Mouse (Mus musculus) retina, adult 2 months (tissue): ENCODE results near the gene Gm6583.

ENCODE experiments used
- DNase-seq: peaks from one replicate; pipeline ENCODE4 v3.0.0-alpha.2; 2012; ENCODE audit warnings: low read depth, low spot score

Gm6583 gene

DNA sequence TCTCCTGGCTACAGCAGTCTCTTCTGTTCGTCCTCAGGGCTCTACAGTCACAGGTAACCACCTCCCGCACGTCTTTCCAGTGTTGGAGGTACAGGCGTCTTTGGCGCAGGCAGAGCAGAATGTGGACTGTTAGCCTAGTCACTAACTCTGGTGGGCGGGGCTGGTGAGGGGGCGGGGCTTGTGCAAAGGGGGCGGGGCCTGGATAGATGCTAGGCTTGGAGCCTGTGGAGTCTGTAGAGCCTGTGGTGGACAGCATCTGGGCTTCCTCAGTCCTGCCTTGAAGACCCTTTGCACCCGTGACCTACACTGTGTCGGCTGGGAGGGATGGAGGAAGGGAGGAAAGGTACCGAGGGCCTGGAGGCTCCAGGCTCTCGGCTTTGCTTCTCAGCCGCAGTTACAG, at the start of gene Gm6583:
TSS of gene Gm6583 (minus strand) at position 124 of the 400 bp plus-strand sequence.
- DNase-seq, result no peak

DNA sequence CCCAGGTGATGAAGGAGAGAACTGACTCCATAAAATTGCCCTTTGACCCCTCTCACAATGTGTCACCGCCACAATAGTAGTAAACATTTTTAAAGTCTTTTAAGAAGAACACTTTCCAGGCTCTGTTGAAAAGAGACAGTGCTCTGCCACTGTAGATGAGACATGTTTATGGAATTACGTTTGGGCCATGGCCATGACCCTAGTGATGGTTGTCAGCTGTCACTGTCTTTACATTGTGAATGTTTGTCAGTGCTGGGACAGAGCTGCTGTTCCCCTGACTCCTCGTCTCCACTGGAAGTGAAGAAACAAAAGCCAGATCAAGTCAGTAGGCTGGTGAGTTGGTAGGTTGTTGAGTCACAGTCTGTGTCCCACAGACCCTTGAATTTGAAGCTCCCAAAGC, 46.6 kb upstream of the Gm6583 start:
- DNase-seq, result no peak

DNA sequence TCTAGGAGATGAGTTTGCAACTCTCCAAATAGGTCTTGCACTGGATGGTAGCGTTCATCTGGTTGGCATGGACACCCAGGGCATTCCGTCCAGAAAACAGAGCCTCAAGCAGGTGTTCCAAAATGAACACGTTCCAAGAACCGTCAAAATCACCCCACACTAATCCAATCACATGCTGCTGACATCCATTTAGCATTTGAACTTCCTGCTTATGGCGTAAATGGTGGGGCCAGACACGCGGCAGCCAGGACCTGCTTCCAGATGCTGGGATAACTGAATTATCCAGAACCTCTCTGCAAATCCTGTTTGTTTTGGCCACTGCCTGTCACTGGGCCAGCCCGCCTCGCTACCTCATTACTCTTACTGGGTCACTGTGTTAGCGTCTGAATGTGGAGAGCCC, 43.5 kb upstream of the Gm6583 start:
- no peak for DNase-seq

DNA sequence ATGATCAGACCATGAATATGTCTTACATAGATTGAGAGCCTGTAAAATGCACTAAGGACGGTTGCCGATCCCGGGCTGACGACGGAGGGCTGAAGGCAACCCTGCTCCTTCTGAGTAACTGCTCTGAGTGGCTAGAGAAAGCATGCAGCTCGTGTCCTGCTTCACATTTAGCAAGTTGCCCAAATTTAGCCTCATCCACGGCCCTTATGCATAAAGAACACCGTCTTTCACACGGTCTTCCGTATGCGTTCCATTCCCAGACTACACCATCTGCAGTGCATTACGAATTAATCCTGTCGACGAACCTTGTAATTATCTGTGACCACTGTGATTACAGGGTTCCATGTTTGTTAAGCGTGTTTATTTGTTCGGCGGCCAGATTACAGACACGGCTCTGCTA, 40.2 kb upstream of the Gm6583 start:
- DNase-seq, result no peak

DNA sequence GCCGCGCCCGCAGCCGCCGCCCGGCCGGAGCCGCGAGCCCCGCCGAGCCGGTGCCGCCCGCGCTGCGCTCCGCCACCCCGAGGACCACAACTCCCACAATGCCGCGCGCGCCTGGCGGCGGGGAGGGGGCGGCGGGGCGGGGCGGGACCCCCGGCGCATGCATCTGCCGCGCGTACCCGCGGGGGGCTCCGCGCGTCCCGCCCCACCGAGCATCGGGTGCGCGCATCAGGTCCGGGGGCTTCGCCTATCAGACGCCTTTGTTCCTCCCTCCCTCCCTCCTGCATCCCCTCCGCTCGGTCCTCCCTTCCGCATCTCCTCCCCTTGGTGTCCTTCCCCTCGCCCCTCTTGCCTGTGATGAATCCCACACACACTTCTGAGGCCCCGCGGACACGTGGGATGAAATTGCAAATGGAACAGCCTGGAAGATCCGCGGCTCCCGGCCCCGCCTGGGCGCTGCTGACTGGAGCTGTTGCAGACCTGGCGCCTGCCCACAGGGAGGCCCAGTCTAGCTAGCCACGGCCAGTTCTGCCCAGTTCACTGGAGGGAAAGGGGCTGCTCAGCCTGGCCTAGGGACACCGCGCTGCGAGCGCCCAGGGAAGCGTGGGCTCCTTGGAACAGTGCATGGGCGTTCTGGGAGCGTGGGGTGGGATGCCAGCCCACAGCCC, 39.1 kb upstream of the Gm6583 start, which contains the start of gene Asphd2:
TSS of gene Asphd2 (minus strand) at position 88 of the 665 bp plus-strand sequence.
- DNase-seq, result no peak

DNA sequence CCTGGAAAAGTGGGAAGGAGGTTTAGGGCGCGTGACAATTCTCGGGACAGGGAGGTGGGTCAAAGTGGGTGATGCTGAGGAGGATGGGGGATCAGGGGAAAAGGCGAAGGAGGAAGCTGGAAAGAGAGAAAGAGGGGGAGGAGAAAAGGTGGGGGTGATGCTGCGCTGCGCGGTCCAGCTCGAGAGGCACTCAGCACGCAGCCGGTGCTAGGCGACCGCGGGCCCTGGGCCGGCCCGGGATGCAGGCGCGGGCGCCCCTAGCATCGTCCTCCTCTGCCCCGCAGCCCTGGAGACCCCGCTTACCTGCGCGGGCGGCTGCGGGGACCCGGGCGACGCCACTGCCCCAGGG, 38.6 kb upstream of the Gm6583 start:
- DNase-seq, result no peak

DNA sequence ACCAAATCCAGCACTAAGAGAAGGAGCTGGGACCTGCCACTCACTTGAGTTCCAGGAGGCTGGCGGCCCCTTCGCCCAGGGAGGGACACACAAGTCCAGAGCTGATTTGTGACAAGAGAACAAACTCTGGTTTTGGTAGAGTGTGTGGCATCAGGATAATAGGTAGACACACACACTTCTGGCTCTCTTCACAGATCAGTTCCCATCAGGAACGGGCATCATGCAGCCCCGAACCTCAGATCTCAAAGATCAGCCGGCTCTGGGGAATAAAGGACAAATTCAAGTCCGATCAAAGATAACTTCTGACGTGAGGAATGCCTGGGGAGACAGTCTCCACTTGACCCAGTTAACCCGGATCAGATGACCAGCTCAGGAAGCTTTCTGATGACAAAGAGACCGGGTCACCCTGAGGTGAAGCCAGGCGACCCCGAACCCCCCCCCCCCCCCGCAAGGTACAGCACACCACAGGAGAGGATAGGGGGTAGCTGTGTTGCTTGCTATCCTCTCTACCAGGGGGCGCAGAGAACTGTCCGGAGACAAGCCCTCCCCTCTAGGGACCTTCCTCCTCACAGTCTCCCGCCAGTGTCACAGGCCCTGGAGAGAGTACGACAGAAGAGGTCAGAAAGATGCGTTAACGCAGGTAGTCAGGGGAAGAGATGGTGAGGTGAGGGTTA, 38.0 kb upstream of the Gm6583 start:
- DNase-seq, result no peak

DNA sequence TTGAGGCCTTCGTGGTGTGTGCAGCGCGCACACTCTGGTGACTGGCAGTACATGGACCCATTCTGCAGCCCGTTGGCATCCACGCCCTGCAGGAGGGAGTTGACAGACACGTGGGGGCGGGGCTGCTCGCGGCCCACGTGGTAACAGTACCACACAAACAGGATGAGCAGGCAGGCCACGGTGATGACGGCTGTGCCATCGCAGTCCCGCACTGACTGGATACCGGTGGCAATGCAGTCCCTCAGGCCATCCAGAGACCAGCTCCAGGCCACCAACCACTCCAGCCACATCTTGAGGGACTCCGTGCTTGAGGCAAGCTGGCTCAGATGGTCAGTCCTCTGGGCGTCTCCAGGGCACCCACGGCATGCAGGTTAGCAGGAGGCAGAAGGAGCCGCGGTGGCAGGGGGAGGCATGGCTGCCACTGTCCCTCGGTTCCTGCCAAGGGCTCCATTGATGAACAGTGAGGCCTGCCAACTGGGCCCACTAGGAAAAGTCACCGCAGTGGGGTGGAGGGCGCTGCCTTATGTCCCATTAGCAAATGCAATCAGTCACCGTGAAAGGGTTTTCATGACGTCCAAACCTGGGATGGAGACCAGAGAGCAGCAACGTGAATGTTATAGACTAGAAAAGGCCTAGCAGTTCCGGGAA, 36.0 kb upstream of the Gm6583 start:
- no peak for DNase-seq

DNA sequence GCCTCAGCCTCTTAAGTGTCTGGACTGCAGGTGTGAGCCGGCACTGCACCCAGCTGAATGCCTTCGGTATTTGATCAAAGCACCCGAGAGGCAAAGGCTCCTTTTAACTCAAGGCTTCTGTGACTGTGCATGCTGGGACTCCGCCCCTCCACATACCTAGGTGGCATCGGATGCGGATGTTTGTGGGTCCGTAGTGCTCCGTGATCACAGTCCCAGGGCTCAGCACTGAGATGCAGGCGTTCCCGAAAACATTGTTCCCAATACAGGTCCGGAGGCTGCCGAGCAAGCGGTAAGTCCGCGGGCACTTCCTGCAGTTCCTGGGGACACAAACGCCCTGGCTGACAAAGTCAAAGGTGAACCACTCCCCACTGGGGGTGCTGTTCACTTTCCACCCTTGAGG, 35.2 kb upstream of the Gm6583 start:
- no peak for DNase-seq

GRCm38 (mm10) chr5:112389352-112389751, 33.5 kb upstream of the Gm6583 start:
- no peak for DNase-seq

- DNase-seq, result no peak
Measured at GRCm38 (mm10) chr5:112385973-112386372, 30.1 kb upstream of the Gm6583 start.

DNA sequence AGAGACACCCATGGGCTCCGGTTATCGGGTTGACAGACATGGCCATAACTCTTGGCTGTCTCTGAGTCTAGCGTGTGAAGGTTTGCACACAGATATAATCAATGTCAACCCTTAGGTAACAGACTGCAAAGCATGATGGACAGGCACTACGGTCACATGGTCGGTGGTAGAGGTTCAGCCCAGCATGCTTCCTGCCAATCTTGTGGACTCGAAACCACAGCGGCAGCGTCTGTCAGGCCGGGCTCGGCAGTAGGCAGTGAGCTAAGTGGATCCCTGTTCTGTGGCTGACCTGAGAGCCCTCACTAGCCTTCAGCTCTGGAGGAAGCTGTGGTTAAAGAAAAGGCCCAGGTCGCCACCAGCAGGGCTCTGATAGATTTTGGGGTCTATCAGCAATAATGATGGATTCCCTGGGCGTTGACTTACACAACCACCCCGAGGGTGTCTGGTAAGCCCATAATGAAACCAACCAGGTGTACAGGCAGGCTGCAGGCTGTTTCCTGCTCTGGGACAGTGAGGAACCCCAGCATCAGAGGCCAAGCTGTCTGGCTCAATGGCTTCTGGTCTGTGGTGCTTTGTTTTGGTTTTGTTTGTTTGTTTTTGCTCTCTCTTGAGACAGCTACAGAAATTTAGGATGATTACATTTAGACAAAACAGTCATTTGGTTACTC, 29.1 kb upstream of the Gm6583 start:
- no peak for DNase-seq

DNA sequence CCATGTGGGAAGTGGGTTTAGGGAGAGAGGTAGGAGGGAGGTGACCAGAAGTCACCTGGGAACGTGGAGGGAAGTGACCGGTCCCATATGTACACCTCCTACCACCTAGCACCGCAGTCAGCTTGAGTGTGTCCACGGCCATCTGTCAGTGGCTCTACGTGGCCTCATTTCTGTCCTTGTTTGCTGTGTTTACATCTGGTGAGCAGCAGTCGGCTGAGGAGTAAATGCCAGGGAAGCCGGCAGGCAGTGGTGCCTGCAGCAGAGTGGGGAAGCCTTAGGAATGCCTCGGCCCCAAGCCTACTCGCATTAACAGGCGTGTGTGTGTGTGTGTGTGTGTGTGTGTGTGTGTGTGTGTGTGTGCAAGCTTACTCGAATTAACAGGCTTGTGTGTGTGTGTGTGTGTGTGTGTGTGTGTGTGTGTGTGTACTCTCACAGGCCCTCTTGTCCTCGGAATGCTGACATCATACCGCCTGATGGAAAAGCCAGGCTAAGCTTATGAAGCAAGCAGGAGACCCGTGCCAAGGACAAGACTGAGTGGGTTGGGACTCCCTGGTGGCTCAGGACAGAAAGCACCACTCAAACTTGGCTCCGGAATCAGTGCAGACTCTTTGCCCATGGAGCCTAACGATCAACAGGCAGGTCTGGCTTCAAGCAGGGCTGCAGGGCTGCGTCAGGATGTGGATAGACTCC, 27.0 kb upstream of the Gm6583 start:
- no peak for DNase-seq

DNA sequence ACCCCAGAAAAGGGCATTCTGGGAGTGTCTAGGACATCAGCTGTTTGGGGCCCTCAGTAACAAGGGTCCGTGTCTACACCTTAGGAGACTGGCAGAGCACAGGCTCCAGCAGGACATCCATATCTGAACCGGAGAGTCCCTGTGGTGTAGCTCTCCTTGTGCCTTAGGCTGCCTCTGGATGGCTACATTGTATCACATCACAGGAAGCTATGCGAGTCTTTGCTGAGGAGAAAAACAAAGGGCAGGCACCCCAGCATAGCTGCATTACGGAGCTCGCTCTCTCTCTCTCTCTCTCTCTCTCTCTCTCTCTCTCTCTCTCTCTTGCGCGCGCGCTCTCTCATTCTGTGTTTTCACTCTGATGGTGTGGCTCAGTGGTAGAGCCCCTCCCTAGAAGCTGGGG, 26.2 kb upstream of the Gm6583 start:
- DNase-seq, result no peak

GRCm38 (mm10) chr5:112381154-112381553, 25.3 kb upstream of the Gm6583 start:
- DNase-seq, result no peak

DNA sequence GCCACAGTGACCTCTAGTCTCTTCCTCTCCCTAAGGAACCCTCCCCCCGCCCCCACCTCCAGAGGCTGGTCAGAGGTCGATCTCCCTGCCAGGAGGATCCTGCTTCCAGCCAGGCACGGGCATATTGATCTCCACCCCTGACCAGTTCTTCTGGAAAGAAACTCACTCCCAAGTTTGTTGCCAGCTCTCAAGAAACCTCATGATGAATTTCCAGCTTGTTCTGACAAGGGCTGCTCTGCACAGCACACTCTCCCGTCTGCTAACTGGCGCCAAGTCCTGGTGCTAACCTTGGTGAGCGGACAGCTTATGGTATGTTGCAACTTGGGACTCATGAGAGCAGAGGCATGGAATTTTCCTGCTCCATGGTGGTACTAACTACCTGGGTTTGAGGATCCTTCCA, 22.9 kb upstream of the Gm6583 start:
- no peak for DNase-seq

- DNase-seq, result no peak
Measured at GRCm38 (mm10) chr5:112377380-112377779, 21.5 kb upstream of the Gm6583 start.

GRCm38 (mm10) chr5:112376111-112376510, 20.3 kb upstream of the Gm6583 start:
- DNase-seq, result no peak

DNA sequence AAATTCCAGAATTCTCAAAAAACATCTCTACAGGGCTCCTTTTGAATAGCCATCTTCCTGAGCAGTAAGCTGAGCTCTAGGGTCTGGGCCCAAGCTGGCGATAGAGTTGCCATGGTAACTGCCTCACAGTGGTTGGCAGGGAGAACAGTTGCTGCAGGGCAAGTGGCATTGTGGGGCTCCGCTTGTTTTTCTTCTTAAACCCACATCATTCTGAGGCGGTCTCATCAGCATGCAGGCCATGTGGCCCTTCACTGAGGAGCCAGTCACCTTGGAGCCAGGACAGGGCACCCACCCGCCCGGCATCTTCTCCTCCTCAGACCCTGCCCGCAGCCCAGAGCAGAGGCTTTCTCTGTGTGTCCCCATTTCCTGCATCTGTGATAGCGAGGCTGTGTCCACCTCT, 16.1 kb upstream of the Gm6583 start:
- no peak for DNase-seq

DNA sequence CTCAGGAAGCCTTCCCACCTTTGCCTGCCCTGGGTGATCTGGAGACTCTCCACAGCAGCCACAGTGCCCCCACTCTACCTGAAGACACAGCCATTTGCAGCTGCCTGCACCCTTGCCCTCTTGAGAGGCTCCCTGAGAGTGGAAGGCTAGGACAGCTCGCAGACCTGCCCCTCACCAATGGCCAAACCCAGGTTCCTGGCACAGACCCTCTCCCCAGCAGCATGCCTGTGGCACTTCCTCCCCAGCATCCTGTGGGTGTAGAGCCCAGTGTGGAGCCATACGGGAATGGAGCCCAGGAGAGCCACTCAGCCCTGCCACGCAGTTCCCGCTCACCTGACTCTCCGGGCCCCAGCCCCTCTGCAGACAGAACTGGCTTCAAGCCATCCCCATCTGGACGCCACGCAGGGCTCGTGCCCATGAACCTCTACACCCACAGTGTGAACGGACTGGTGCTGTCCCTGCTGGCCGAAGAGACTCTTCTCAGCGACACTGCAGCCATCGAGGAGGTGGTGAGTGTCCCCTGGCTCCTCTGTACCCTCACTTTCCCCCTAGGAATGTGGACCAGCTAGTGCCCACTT, 14.5 kb upstream of the Gm6583 start:
- no peak for DNase-seq

- DNase-seq, result no peak
Measured at GRCm38 (mm10) chr5:112369326-112369725, 13.5 kb upstream of the Gm6583 start.

DNA sequence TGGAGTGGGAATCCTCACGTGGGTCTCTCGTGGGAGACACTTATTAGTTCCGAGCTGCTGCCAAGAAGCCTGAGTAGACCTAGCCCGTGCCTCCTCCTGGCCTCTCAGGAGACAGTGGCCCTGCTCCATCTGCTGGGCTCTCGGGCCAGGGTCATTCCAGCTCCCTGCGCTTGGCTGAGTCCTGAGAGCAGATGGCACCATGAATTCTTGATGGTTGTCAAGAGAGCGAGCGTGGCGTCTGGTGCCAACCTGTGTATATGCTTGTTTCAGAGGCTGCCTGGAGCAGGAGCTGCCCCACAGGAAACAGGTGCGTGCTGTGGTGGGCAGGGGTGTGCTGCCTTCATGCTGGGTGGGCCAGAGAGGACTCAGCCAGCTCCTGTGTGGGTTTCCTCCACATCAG, 12.8 kb upstream of the Gm6583 start:
- no peak for DNase-seq
